Mouse (Mus musculus) liver, embryonic 14.5 days (tissue): ENCODE results near the gene Ccdc34.

Source experiments
- CTCF ChIP-seq: IDR thresholded peaks from 2 replicates; pipeline ENCODE4 v1.5.1; 2016; ENCODE audit warnings: antibody characterized with exemption, low read depth, control low read depth
- EP300 ChIP-seq: IDR thresholded peaks from 2 replicates; pipeline ENCODE4 v1.6.1; 2016; ENCODE audit warnings: antibody characterized with exemption, low read depth

DNA sequence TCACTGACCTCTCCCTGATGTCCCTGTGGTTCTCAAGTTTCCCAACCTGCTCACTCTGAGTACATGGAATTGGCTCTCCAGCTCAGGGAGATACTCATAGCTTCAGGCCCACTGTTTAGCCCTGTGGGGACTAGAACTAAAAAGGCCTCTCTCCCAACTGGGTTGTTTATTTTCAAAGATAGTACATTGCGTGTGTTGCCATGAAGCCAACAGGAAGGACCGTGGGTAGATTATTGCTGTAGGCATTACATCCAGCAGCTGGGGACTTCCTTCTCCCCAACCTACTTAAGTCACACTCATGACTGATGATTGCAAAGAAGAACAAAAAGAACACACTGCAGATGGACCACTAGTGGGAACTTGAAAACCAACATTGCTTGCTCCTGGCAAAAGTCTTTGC, 159.8 kb downstream of the Ccdc34 start:
- no peak for TF ChIP-seq CTCF
- TF ChIP-seq EP300, result no peak
